Mouse (Mus musculus) kidney, adult 2 months (tissue): Measurements from ENCODE around the gene 1810009A15Rik.

Source experiments
- CTCF ChIP-seq: fragments of 200-500 bp; conservative IDR thresholded peaks from 2 replicates; pipeline ENCODE4 v1.5.1; 2011; ENCODE audit warnings: low read depth, mild to moderate bottlenecking, control low read depth, low read length, moderate library complexity, mixed read lengths; ENCODE audit not compliant: insufficient read depth, insufficient read length
- POLR2A ChIP-seq: fragments of 200-500 bp; IDR thresholded peaks from one replicate; pipeline ENCODE4 v1.6.1; 2011; ENCODE audit warnings: low read depth, low read length, control low read depth

DNA sequence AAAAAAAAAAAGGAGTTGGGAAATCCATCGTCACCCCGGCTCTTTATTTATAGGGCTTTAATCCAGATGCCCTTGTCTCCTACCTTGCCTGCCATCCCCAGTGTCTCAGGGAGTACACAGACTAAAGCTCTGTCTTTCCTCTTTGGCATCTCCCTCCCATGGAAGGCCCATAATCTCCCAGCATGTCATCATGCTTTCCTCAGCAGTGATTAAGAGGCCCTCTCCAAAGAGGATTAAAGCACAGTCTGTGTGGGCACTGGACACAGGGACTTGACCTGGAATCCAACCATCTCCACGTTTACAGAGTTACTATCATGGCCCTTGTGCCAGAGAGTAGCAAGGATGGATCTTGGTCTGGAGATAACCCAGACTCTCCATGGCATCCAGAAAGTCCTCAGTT lies 5.0 kb upstream of the 1810009A15Rik start, which contains the start of the genes Lbhd1 and Gm49403:
- TF ChIP-seq CTCF: no peak
- TF ChIP-seq POLR2A: no peak
